Mouse (Mus musculus): Measurements from ENCODE around the gene Yif1b. TPM values are rescaled to one million over a fixed set of nuclear protein-coding genes. Genes with fewer than 3 reads are reported as not detected.

Yif1b gene
- polyA plus RNA-seq, 1 experiment from 2014 or later = 110 TPM

GRCm38 (mm10) chr7:29295861-29296647, 57.9 kb downstream of the Yif1b start:
- Histone ChIP-seq H3K4me3 (ENCODE audit: low read depth, low read length) (no peak overlapping the region), H3K9me3 (ENCODE audit: control insufficient read depth, low read length) (no peaks in the 10 kb centered on the region), H3K9ac (ENCODE audit: low read depth, low read length) (no peak overlapping the region), H3K4me1 (ENCODE audit: control insufficient read depth, insufficient read depth, low read length) (peaks cover 13% of the 10 kb centered on the region; the same call in 1 of the 2 replicates), H3K36me3 (ENCODE audit: control insufficient read depth, insufficient read depth, low read length) (no peaks in the 10 kb centered on the region), H3K4me2 (ENCODE audit: low read depth, low read length) (no peak overlapping the region), H3K27me3 (replicated peaks; ENCODE audit: control insufficient read depth, insufficient read depth, low read length) (no peaks in the 10 kb centered on the region), H3K27ac (replicated peaks; ENCODE audit: low read depth, low read length) (no peak overlapping the region)
- WGBS = 78% methylated on average over 22 of the region's 24 CpGs
- no peak for ATAC-seq (ENCODE audit: low read depth)
- DNase-seq (ENCODE audit: low spot score) = no peak

DNA sequence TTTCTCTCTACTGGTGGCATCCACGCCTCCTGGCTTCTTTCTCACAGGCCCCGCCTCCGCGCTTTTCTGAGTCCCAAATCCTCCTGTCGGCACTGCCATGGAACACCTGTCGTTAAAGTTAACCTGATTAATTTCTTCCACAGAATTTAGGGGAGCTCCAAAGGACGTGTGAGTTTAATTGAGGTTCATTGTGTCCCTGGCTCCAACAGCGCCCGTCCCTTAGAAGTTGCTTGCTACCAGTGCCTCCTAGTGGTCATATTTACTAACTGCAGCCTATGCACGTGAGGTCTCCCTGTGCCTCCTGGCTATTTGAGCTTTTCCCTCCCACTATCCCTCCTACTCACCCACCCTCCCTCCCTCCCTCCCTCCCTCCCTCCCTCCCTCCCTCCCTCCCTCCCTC, 58.9 kb downstream of the Yif1b start:
- ATAC-seq (ENCODE audit: low read depth) = peak; percentile 22; the same call in 1 of the 2 replicates
- no peaks in the 10 kb centered on the region for H3K9me3 ChIP-seq (ENCODE audit: control insufficient read depth, low read length)
- no peaks in the 10 kb centered on the region for H3K36me3 ChIP-seq (ENCODE audit: control insufficient read depth, insufficient read depth, low read length)
- 13% methylated on average over 10 of the region's 10 CpGs for WGBS
- H3K27me3 ChIP-seq (replicated peaks; ENCODE audit: control insufficient read depth, insufficient read depth, low read length) = no peaks in the 10 kb centered on the region
- H3K9ac ChIP-seq (ENCODE audit: low read depth, low read length) = no peak overlapping the region
- no peak overlapping the region for H3K4me3 ChIP-seq (ENCODE audit: low read depth, low read length)
- DNase-seq (ENCODE audit: low spot score) = peak; percentile 81
- peaks cover 10% of the 10 kb centered on the region; the same call in 1 of the 2 replicates for H3K4me1 ChIP-seq (ENCODE audit: control insufficient read depth, insufficient read depth, low read length)
- H3K27ac ChIP-seq (replicated peaks; ENCODE audit: low read depth, low read length) = no peak overlapping the region
- H3K4me2 ChIP-seq (ENCODE audit: low read depth, low read length) = no peak overlapping the region

Other genes with a start within 250 kb of the Yif1b start
- gene Ryr1, start 113.2 kb upstream of the Yif1b start, polyA plus RNA-seq (2014; fragmentation: Nextera tagmentation; extraction: Ambion mirVana) = 10.6 and 11.5 TPM in 2 replicates
- gene Rasgrp4, start 103.5 kb upstream of the Yif1b start, polyA plus RNA-seq (2014; fragmentation: Nextera tagmentation; extraction: Ambion mirVana) = 0.54 and 0.78 TPM in 2 replicates
- gene Fam98c, start 82.1 kb upstream of the Yif1b start, polyA plus RNA-seq (2014; fragmentation: Nextera tagmentation; extraction: Ambion mirVana) = 15.4 and 16.5 TPM in 2 replicates
- 0.51 and 0.72 TPM in 2 replicates for gene Ggn, start 68.1 kb upstream of the Yif1b start, polyA plus RNA-seq (2014; fragmentation: Nextera tagmentation; extraction: Ambion mirVana)
- gene Spred3, start 67.9 kb upstream of the Yif1b start, polyA plus RNA-seq (2014; fragmentation: Nextera tagmentation; extraction: Ambion mirVana) = 3.0 and 3.6 TPM in 2 replicates
- gene Psmd8, start 57.6 kb upstream of the Yif1b start, polyA plus RNA-seq (2014; fragmentation: Nextera tagmentation; extraction: Ambion mirVana) = 244 and 264 TPM in 2 replicates
- 0.19 and 0.47 TPM in 2 replicates for gene Catsperg1, start 24.3 kb upstream of the Yif1b start, polyA plus RNA-seq (2014; fragmentation: Nextera tagmentation; extraction: Ambion mirVana)
- 1.4 and 2.2 TPM in 2 replicates for gene Kcnk6, start 5.8 kb upstream of the Yif1b start, polyA plus RNA-seq (2014; fragmentation: Nextera tagmentation; extraction: Ambion mirVana)
- gene 2200002D01Rik, start 10.1 kb downstream of the Yif1b start, polyA plus RNA-seq (2014; fragmentation: Nextera tagmentation; extraction: Ambion mirVana) = 1.9 and 4.3 TPM in 2 replicates
- gene Spint2, start 43.6 kb downstream of the Yif1b start, polyA plus RNA-seq (2014; fragmentation: Nextera tagmentation; extraction: Ambion mirVana) = 116 and 120 TPM in 2 replicates
- gene Ppp1r14a, start 51.0 kb downstream of the Yif1b start, polyA plus RNA-seq (2014; fragmentation: Nextera tagmentation; extraction: Ambion mirVana) = 11.6 and 13.8 TPM in 2 replicates
- gene Dpf1, start 65.6 kb downstream of the Yif1b start, polyA plus RNA-seq (2014; fragmentation: Nextera tagmentation; extraction: Ambion mirVana) = 11.4 TPM in 2 replicates

All from embryonic facial prominence, embryonic 14.5 days (tissue).